Mouse (Mus musculus): ENCODE measurements at regions not wholly inside any gene's neighbourhood (a gene's known extent, or its start where the extent isn't known, plus 50 kb on each side); places are given as distances from the start of the nearest gene placed in this dataset.

DNA sequence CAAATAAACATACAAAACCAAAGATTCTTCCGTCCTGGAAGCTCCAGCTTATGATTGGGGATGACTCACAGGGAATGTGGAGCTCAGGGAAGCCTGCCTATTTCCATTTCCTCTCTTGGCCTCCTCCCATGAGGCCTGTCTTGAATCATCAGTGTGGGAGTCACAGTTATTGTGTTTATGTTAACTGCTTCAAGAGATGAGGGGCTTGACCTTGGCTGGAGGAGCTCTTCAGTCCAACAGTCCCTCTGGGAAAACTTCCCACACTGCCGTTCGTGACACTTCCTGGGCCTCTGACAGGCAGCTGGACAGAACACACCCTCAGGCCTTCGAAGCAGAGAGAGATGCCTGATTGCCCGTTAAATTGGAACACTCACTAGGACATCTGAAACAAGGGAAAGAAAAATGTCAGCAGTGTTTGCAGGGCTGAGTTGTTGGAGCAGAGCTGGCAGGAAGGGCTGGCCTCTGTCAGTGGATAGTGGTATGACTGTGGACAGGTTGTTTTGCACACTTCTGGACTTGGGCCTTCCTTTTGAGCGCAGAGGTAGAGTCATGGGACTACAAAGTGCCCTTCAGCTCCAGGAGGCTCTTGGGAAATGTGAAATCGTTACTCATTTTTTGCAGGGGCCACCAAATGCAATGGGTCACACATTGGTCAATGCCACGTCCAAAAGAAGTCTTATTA lies 2105.5 kb upstream of the Lrrc6 start:
- peak; percentile 35 for DNase-seq
- no peak for TF ChIP-seq CTCF (conservative IDR thresholded peaks at IDR 0.05; ENCODE audit: insufficient read depth, insufficient read length, low read depth, low read length)
- TF ChIP-seq POLR2A (IDR thresholded peaks at IDR 0.05; ENCODE audit: low read depth, low read length), result no peak
- WGBS, result 32% methylated on average over 8 of the region's 8 CpGs

DNA sequence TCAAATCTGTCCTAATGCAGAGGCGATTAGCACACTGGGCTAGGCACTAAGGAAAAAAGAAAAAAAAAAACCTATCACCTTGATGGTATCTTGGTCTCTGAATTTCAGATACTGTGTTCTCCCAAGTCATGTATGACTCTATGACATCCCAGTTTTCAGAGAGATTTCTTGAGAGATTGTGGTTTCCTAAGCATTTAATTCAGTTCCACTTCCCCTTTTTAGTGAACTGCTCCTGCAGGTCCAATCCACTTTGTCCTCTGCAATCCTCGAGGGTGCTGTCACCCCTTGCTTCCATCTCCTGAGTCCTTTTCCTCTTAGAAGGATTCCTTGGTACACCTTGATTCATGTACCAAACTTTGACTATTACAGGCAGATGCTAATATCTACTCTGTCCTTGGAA lies 2104.8 kb upstream of the Lrrc6 start:
- WGBS, result 70% methylated on average over 2 of the region's 2 CpGs
- H3K36me3 ChIP-seq (ENCODE audit: control insufficient read depth, insufficient read depth, low read length), result no peaks in the 10 kb centered on the region
- no peak overlapping the region for H3K4me3 ChIP-seq (ENCODE audit: insufficient read depth, low read depth, low read length)
- no peaks in the 10 kb centered on the region for H3K27me3 ChIP-seq (replicated peaks; ENCODE audit: control insufficient read depth, insufficient read depth, low read length)
- DNase-seq, result no peak
- TF ChIP-seq POLR2A (IDR thresholded peaks at IDR 0.05; ENCODE audit: low read depth, low read length), result no peak
- TF ChIP-seq CTCF (conservative IDR thresholded peaks at IDR 0.05; ENCODE audit: insufficient read depth, insufficient read length, low read depth, low read length), result no peak
- H3K27ac ChIP-seq (ENCODE audit: insufficient read depth, low read depth, low read length), result no peak overlapping the region
- H3K4me1 ChIP-seq (ENCODE audit: control insufficient read depth, insufficient read depth, low read length), result no peaks in the 10 kb centered on the region

More for the DNA sequence above, 2105.5 kb upstream of the Lrrc6 start:
- no peaks in the 10 kb centered on the region for H3K4me1 ChIP-seq (ENCODE audit: control insufficient read depth, insufficient read depth, low read length)
- no peaks in the 10 kb centered on the region for H3K36me3 ChIP-seq (ENCODE audit: control insufficient read depth, insufficient read depth, low read length)
- H3K27me3 ChIP-seq (replicated peaks; ENCODE audit: control insufficient read depth, insufficient read depth, low read length), result no peaks in the 10 kb centered on the region
- H3K27ac ChIP-seq (ENCODE audit: insufficient read depth, low read depth, low read length), result no peak overlapping the region
- H3K4me3 ChIP-seq (ENCODE audit: insufficient read depth, low read depth, low read length), result no peak overlapping the region

DNA sequence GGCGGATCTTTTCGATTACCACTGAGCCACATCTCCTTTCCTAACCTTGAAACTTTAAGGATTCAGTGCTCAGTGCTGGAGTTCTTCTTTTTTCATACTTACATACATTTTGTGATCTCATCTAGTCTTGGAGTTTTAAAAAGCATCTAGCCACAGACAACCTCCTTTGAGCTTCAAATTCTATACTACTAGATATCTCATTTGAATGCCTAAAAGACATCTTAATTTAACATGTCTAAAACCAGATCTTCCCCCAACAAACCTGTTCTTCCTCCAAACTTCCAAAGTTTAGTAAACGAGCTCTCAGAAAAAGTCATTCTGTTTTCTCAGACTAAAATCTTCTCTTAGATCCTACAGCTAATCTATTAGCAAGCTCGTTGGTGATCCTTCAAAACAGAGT lies 2081.5 kb upstream of the Lrrc6 start:
- no peak overlapping the region for H3K4me3 ChIP-seq (ENCODE audit: insufficient read depth, low read depth, low read length)
- 82% methylated on average over 4 of the region's 4 CpGs for WGBS
- no peak overlapping the region for H3K27ac ChIP-seq (ENCODE audit: insufficient read depth, low read depth, low read length)
- no peaks in the 10 kb centered on the region for H3K36me3 ChIP-seq (ENCODE audit: control insufficient read depth, insufficient read depth, low read length)
- DNase-seq, result no peak
- H3K4me1 ChIP-seq (ENCODE audit: control insufficient read depth, insufficient read depth, low read length), result no peaks in the 10 kb centered on the region
- TF ChIP-seq CTCF (conservative IDR thresholded peaks at IDR 0.05; ENCODE audit: insufficient read depth, insufficient read length, low read depth, low read length), result no peak
- no peak for TF ChIP-seq POLR2A (IDR thresholded peaks at IDR 0.05; ENCODE audit: low read depth, low read length)
- no peaks in the 10 kb centered on the region for H3K27me3 ChIP-seq (replicated peaks; ENCODE audit: control insufficient read depth, insufficient read depth, low read length)

DNA sequence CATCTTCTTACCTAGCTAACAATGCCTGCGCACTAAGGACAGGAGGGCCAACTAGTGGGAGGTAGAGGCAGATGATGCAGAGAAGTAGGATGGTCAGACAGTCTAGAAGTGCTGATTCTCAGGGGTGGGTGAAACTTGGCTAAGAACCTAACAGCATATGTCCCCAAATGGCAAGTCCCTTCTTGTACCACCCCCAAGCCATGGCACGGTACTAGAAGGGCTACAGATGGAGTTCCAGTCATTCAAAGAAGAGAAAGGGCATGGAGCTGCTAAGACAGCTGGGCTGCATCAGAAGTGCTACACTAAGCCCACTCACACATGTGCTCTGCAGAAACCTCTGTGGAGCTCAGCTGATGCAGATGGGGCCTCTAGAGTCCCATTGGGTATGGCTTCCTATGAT lies 2078.8 kb upstream of the Lrrc6 start:
- 96% methylated on average over 2 of the region's 2 CpGs for WGBS
- Histone ChIP-seq H3K36me3 (ENCODE audit: control insufficient read depth, insufficient read depth, low read length) (no peaks in the 10 kb centered on the region), H3K27ac (ENCODE audit: insufficient read depth, low read depth, low read length) (no peak overlapping the region), H3K4me1 (ENCODE audit: control insufficient read depth, insufficient read depth, low read length) (no peaks in the 10 kb centered on the region), H3K4me3 (ENCODE audit: insufficient read depth, low read depth, low read length) (no peak overlapping the region), H3K27me3 (replicated peaks; ENCODE audit: control insufficient read depth, insufficient read depth, low read length) (no peaks in the 10 kb centered on the region)
- DNase-seq, result no peak
- TF ChIP-seq CTCF (conservative IDR thresholded peaks at IDR 0.05; ENCODE audit: insufficient read depth, insufficient read length, low read depth, low read length), result no peak
- no peak for TF ChIP-seq POLR2A (IDR thresholded peaks at IDR 0.05; ENCODE audit: low read depth, low read length)

DNA sequence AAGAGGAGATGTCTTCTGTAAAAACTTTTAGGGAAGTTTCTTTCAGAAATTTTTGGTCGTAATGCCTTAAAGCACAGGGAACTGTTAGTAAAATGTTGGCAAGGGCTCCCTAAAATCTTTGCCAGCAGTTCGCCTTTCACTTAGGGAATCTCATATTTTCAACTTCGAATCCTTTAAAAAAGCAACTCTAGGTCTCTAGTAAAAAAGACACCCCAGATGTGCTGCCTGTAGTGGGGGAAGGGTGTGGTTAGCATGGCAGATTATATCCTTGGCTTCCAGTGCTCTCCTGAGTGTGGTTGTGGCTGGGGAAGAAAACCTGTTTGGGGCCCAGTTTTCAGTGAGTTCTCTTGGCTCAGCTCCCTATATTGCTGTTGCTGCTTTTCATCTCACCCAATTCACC lies 2059.9 kb upstream of the Lrrc6 start:
- Histone ChIP-seq H3K27ac (ENCODE audit: insufficient read depth, low read depth, low read length) (no peak overlapping the region), H3K4me3 (ENCODE audit: insufficient read depth, low read depth, low read length) (no peak overlapping the region), H3K36me3 (ENCODE audit: control insufficient read depth, insufficient read depth, low read length) (no peaks in the 10 kb centered on the region), H3K27me3 (replicated peaks; ENCODE audit: control insufficient read depth, insufficient read depth, low read length) (no peaks in the 10 kb centered on the region), H3K4me1 (ENCODE audit: control insufficient read depth, insufficient read depth, low read length) (no peaks in the 10 kb centered on the region)
- 77% methylated on average over 3 of the region's 3 CpGs for WGBS
- TF ChIP-seq POLR2A (IDR thresholded peaks at IDR 0.05; ENCODE audit: low read depth, low read length), result no peak
- no peak for TF ChIP-seq CTCF (conservative IDR thresholded peaks at IDR 0.05; ENCODE audit: insufficient read depth, insufficient read length, low read depth, low read length)
- DNase-seq, result no peak

DNA sequence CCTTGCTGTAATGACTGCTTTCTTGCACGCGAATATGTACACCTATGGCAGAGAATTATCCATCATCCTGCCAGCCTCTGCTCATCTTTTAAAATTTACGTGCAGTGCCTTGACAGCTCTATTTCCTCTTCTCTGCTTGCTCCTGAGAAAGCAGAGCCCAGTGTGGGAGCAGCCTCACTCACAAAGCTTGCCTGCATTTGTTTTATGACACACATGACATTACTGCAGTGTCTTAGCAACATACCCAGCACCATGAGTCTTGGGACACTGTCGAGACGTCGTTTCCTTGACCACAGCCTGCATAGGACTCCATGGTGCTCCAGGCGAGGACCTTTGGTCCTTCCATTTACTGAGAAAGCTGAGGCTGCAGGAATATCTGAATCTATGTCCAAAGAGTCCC lies 2055.4 kb upstream of the Lrrc6 start:
- Histone ChIP-seq H3K4me3 (ENCODE audit: insufficient read depth, low read depth, low read length) (no peak overlapping the region), H3K4me1 (ENCODE audit: control insufficient read depth, insufficient read depth, low read length) (no peaks in the 10 kb centered on the region), H3K36me3 (ENCODE audit: control insufficient read depth, insufficient read depth, low read length) (no peaks in the 10 kb centered on the region), H3K27me3 (replicated peaks; ENCODE audit: control insufficient read depth, insufficient read depth, low read length) (no peaks in the 10 kb centered on the region), H3K27ac (ENCODE audit: insufficient read depth, low read depth, low read length) (no peak overlapping the region)
- WGBS, result 40% methylated on average over 7 of the region's 7 CpGs
- DNase-seq, result no peak
- no peak for TF ChIP-seq CTCF (conservative IDR thresholded peaks at IDR 0.05; ENCODE audit: insufficient read depth, insufficient read length, low read depth, low read length)
- no peak for TF ChIP-seq POLR2A (IDR thresholded peaks at IDR 0.05; ENCODE audit: low read depth, low read length)

DNA sequence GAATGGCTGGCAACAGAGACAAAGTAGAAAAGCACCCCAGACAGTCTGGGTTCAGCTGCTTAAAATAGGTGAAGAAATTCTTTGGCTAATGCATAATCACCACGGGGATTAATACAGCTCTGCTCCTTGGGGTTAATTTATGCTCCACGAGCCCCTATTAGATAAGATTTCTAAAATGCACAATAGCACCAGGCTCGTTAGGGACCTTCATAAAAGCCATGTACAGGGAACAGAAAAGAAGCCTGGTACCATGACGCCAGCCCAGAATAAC lies 2035.3 kb upstream of the Lrrc6 start:
- H3K4me3 ChIP-seq (ENCODE audit: insufficient read depth, low read depth, low read length), result no peak overlapping the region
- WGBS, result 73% methylated on average over 4 of the region's 4 CpGs
- no peaks in the 10 kb centered on the region for H3K4me1 ChIP-seq (ENCODE audit: control insufficient read depth, insufficient read depth, low read length)
- H3K27ac ChIP-seq (ENCODE audit: insufficient read depth, low read depth, low read length), result no peak overlapping the region
- DNase-seq, result no peak
- no peaks in the 10 kb centered on the region for H3K27me3 ChIP-seq (replicated peaks; ENCODE audit: control insufficient read depth, insufficient read depth, low read length)
- no peaks in the 10 kb centered on the region for H3K36me3 ChIP-seq (ENCODE audit: control insufficient read depth, insufficient read depth, low read length)
- no peak for TF ChIP-seq POLR2A (IDR thresholded peaks at IDR 0.05; ENCODE audit: low read depth, low read length)
- TF ChIP-seq CTCF (conservative IDR thresholded peaks at IDR 0.05; ENCODE audit: insufficient read depth, insufficient read length, low read depth, low read length), result no peak
